Mouse (Mus musculus) spleen, adult 2 months (tissue): ENCODE results near the gene Atxn7l3. TPM values are rescaled to one million over a fixed set of nuclear protein-coding genes. Genes with fewer than 3 reads are reported as not detected.

Experiments used
- DNase-seq, 2 experiments: peaks; one replicate each; pipeline versions ENCODE4 v3.0.0 to v3.0.0-alpha.2; 2012 to 2021; ENCODE audit warnings: low spot score in 2 of 2, low read depth in 1 of 2
- H3K27ac ChIP-seq: fragments of 200-500 bp; 2 replicates; pipeline ENCODE4 v1.5.1; 2012; ENCODE audit warnings: low read length, inconsistent platforms; ENCODE audit not compliant: insufficient read depth
- H3K27me3 ChIP-seq: fragments of 200-500 bp; 2 replicates; pipeline ENCODE4 v1.6.1; 2012; ENCODE audit warnings: mild to moderate bottlenecking, moderate library complexity, low read length, inconsistent platforms; ENCODE audit not compliant: control insufficient read depth, insufficient read depth
- H3K36me3 ChIP-seq: fragments of 200-500 bp; 2 replicates; pipeline ENCODE4 v1.6.1; 2012; ENCODE audit warnings: mild to moderate bottlenecking, low read length, inconsistent platforms; ENCODE audit not compliant: control insufficient read depth, insufficient read depth
- H3K4me1 ChIP-seq: fragments of 200-500 bp; 2 replicates; pipeline ENCODE4 v1.6.1; 2011; ENCODE audit warnings: inconsistent platforms; ENCODE audit not compliant: control insufficient read depth, insufficient read depth, insufficient read length
- H3K4me3 ChIP-seq: fragments of 200-500 bp; 2 replicates; pipeline ENCODE4 v1.5.1; 2011; ENCODE audit warnings: mild to moderate bottlenecking, inconsistent platforms; ENCODE audit not compliant: insufficient read depth, insufficient read length; ENCODE audit errors: extremely low read depth
- CTCF ChIP-seq: fragments of 200-500 bp; IDR thresholded peaks from 2 replicates; pipeline ENCODE4 v1.5.1; 2011; ENCODE audit warnings: mild to moderate bottlenecking, inconsistent platforms; ENCODE audit not compliant: insufficient read depth, insufficient read length, insufficient replicate concordance; ENCODE audit errors: extremely low read depth
- POLR2A ChIP-seq: fragments of 200-500 bp; IDR thresholded peaks from 2 replicates; pipeline ENCODE4 v1.6.1; 2011; ENCODE audit warnings: low read depth, low read length, inconsistent platforms
- WGBS: fragments of 180-500 bp; shearing (Covaris S2); methylation state at CpG from one replicate; pipeline ENCODE4 v1.1.7; 2018; 5-methylcytosine and 5-hydroxymethylcytosine counted together
- polyA plus RNA-seq: library from polyadenylated mRNA; depleted of rRNA; stranded (reverse); fragments of >200 nt; gene quantifications from 2 replicates; pipeline ENCODE4 v1.2.3, GENCODE M21; 2012

Gene Atxn7l3
- polyA plus RNA-seq, 1 experiment = 39.8 TPM

GRCm38 (mm10) chr11:102267480-102267879 lies 29.0 kb downstream of the Atxn7l3 start:
- no peaks in the 10 kb centered on the region for H3K36me3 ChIP-seq
- peak in 1 of 2 experiments; percentile 39 for DNase-seq
- H3K27me3 ChIP-seq = no peaks in the 10 kb centered on the region
- TF ChIP-seq POLR2A (no peak), CTCF (peak; percentile 62; the same call in 1 of the 2 replicates)
- H3K4me3 ChIP-seq = no peak overlapping the region
- 11% methylated on average over 11 of the region's 11 CpGs for WGBS
- no peaks in the 10 kb centered on the region for H3K4me1 ChIP-seq
- no peak overlapping the region for H3K27ac ChIP-seq

DNA sequence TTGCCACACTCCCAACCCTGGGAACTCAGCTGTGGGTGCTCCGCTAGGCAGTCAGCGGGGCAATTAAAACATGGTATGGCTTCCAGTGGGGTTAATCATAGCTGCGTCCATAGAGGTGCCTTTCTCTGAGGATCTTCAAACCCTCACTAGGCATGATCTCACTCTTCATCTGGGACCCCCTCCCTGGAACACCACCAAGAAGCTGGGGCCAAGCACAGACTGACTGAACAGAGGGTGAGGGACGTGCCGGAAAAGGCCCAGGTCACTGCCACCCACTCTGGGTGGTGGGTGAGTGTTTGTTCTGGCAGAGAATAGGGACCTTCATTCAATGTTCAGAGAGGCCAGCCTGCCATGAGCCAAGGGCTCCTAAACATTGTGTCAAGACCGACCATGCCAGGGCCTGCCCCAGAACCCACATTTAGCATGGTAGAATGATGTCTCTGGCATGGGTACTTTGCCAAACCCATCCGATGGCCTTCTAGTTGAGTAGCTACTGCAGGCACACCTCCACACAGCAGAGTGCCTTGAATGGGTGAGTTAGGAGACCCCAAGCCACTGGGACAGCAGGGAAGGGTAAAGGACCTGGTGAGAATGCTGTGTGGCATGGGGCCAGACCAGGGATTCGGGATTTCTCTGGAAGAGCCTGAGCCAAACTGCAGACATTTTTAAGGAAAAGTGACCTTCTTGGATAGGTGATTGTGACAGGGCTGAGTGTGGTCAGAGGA lies 29.6 kb downstream of the Atxn7l3 start:
- no peak for DNase-seq
- Histone ChIP-seq H3K36me3 (no peaks in the 10 kb centered on the region), H3K4me1 (no peaks in the 10 kb centered on the region), H3K4me3 (no peak overlapping the region), H3K27me3 (no peaks in the 10 kb centered on the region), H3K27ac (no peak overlapping the region)
- WGBS = 93% methylated on average over 8 of the region's 8 CpGs
- no peak for TF ChIP-seq CTCF
- TF ChIP-seq POLR2A = no peak

DNA sequence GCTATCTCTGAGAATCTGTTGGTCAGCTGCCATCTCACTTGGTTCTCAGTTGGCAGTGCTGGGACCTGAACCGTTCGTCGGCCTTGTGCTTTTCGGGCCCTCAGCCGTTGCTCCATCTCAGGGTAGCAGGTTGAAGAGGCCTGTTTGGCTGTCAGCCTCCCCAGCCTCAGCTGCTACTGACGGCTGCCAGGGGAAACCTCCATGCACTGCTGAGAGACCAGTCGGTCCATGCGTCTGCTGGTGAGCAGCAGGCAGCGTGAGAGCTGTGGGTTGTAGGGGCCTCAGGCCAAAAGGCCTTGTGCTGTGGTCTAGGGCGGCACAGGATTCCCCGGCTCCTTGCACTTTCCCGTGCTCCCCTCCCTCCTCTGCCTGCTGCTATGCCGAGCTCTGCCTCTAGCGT lies 30.6 kb downstream of the Atxn7l3 start:
- H3K27ac ChIP-seq = no peak overlapping the region
- WGBS = 92% methylated on average over 14 of the region's 14 CpGs
- no peak for DNase-seq
- no peak overlapping the region for H3K4me3 ChIP-seq
- H3K36me3 ChIP-seq = no peaks in the 10 kb centered on the region
- TF ChIP-seq CTCF (no peak), POLR2A (no peak)
- no peaks in the 10 kb centered on the region for H3K4me1 ChIP-seq
- no peaks in the 10 kb centered on the region for H3K27me3 ChIP-seq

DNA sequence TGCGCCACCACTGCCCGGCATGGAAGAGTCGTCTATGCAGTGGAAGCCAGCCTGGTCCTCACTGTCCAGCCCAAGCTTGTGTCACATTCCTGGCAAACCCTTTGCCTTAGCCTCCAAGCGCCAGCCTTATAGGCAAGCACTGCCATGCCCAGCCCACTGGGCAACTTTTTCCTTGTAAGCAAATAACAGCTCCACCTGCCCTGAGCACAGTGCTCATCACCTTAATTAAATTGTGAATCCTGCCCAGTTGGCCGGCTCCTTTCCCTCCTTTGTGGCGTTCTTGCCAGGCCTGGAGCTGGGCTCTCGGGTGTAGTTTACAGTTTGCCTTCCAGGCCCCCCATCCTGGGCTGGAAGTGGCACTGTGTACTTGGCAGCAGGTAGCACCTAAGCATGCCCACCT lies 33.2 kb downstream of the Atxn7l3 start:
- Histone ChIP-seq H3K27me3 (no peaks in the 10 kb centered on the region), H3K4me3 (no peak overlapping the region), H3K27ac (no peak overlapping the region), H3K36me3 (no peaks in the 10 kb centered on the region), H3K4me1 (no peaks in the 10 kb centered on the region)
- TF ChIP-seq POLR2A = no peak
- TF ChIP-seq CTCF = no peak
- DNase-seq = no peak
- WGBS = 95% methylated on average over 7 of the region's 7 CpGs

DNA sequence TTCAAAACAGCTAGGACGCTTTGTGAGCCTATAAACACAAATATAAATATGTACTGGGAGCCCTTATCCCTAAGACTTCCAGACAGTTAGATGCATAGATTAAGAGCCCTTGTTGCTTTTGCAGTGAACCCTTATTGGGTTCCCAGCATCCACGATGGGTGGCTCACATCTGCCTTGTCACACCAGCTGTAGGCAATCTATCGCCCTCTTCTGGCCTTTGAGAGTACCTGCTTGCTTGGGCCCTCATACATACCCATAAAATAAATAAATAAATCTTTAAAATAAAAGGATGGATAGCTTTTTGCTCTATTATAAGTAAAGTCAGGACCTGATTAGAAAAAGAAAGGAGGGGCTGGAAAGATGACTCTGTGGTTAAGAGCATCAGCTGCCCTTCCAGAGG lies 37.9 kb downstream of the Atxn7l3 start:
- no peaks in the 10 kb centered on the region for H3K4me1 ChIP-seq
- WGBS = 91% methylated on average over 3 of the region's 3 CpGs
- H3K4me3 ChIP-seq = no peak overlapping the region
- H3K36me3 ChIP-seq = no peaks in the 10 kb centered on the region
- TF ChIP-seq POLR2A (no peak), CTCF (no peak)
- H3K27me3 ChIP-seq = no peaks in the 10 kb centered on the region
- no peak for DNase-seq
- no peak overlapping the region for H3K27ac ChIP-seq

DNA sequence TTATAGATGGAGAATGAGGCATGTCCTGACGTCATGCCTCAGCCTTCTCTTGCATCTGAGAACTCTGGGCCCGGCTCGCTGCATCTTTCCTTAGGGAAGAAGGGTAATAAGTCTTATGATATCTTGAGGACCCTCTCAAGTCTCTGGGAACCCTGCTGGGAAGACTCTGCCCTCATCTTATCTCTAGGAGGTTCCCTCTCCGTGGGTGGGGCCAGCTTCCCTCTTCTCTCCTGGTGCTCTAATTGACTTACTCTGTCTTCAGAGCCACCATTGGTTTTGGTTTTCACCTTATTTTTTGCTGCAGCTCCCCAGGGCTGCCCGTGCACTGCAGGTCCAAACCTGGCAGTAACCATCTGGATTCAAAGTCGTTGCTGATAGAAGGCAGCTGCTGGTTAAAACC lies 38.3 kb downstream of the Atxn7l3 start:
- 89% methylated on average over 6 of the region's 6 CpGs for WGBS
- TF ChIP-seq CTCF = no peak
- no peak for TF ChIP-seq POLR2A
- Histone ChIP-seq H3K27ac (no peak overlapping the region), H3K4me3 (no peak overlapping the region), H3K36me3 (no peaks in the 10 kb centered on the region), H3K4me1 (no peaks in the 10 kb centered on the region), H3K27me3 (no peaks in the 10 kb centered on the region)
- DNase-seq = no peak

DNA sequence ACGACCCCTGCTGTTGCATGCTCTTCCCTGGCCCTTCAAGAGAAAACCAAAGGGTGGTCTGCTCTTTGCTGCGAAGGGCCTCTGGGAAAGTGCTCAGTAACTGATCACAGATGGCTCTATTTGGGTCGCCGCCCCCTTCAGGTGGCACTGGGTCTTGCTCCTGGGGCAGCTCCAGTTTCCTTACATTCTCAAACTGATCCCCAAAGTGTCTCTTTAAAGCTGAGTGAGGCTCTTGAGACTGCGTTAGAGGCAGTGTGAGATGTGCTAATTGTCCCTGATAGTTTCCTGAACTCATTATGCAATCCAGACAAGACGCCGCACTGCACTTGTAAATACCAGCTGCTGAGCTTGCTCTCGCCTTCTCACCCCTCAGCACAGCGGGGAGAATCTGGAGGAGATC lies 38.9 kb downstream of the Atxn7l3 start:
- Histone ChIP-seq H3K36me3 (no peaks in the 10 kb centered on the region), H3K27me3 (no peaks in the 10 kb centered on the region), H3K27ac (no peak overlapping the region), H3K4me1 (no peaks in the 10 kb centered on the region), H3K4me3 (no peak overlapping the region)
- TF ChIP-seq POLR2A (no peak), CTCF (peak; percentile 16; the same call in 1 of the 2 replicates)
- DNase-seq = no peak
- WGBS = 89% methylated on average over 9 of the region's 9 CpGs
